Mouse (Mus musculus) kidney, embryonic 16.5 days (tissue): Measurements from ENCODE around the gene Prkag3. TPM values are rescaled to one million over a fixed set of nuclear protein-coding genes. Genes with fewer than 3 reads are reported as not detected.

Experiments used
- ATAC-seq: fragments of 200-750 bp; cut with Nextera tagmentation; 2 replicates; pipeline ENCODE4 v1.8.0; 2017; ENCODE audit warnings: moderate TSS enrichment; ENCODE audit not compliant: low FRiP score, low TSS enrichment
- H3K27ac ChIP-seq: fragments of 300-500 bp; sonication (generic); 2 replicates; pipeline ENCODE4 v1.5.1; 2014; ENCODE audit warnings: low read length
- H3K27me3 ChIP-seq: fragments of 300-500 bp; sonication (generic); 2 replicates; pipeline ENCODE4 v1.6.1; 2014; ENCODE audit warnings: low read length, control low read depth, mixed read lengths; ENCODE audit not compliant: insufficient read depth
- H3K36me3 ChIP-seq: fragments of 300-500 bp; sonication (generic); 2 replicates; pipeline ENCODE4 v1.6.1; 2014; ENCODE audit warnings: low read length, control low read depth, mixed read lengths; ENCODE audit not compliant: insufficient read depth
- H3K4me1 ChIP-seq: fragments of 300-500 bp; sonication (generic); 2 replicates; pipeline ENCODE4 v1.6.1; 2014; ENCODE audit warnings: low read length, control low read depth, mixed read lengths; ENCODE audit not compliant: insufficient read depth
- H3K4me2 ChIP-seq: fragments of 300-500 bp; sonication (generic); replicated peaks from 2 replicates; pipeline ENCODE4 v1.6.1; 2014; ENCODE audit warnings: low read depth, low read length
- H3K4me3 ChIP-seq: fragments of 300-500 bp; sonication (generic); 2 replicates; pipeline ENCODE4 v1.5.1; 2014; ENCODE audit warnings: mild to moderate bottlenecking, low read length
- H3K9ac ChIP-seq: fragments of 300-500 bp; sonication (generic); replicated peaks from 2 replicates; pipeline ENCODE4 v1.6.1; 2014; ENCODE audit warnings: low read length
- H3K9me3 ChIP-seq: fragments of 300-500 bp; sonication (generic); 2 replicates; pipeline ENCODE4 v1.6.1; 2016; ENCODE audit warnings: low read length, control low read depth
- WGBS: fragments of 180-500 bp; shearing (Covaris S2); extraction: QIAGEN DNeasy Blood & Tissue Kit; methylation state at CpG from one replicate; pipeline ENCODE4 v1.1.7; 2014; 5-methylcytosine and 5-hydroxymethylcytosine counted together
- polyA plus RNA-seq: library from polyadenylated mRNA; unstranded; fragments of >200 nt; fragmentation: Nextera tagmentation; extraction: Ambion mirVana; gene quantifications from 2 replicates; pipeline ENCODE4 v1.2.1, GENCODE M21; 2015

Prkag3 gene
- polyA plus RNA-seq, 1 experiment from 2014 or later, result 0.55 TPM

DNA sequence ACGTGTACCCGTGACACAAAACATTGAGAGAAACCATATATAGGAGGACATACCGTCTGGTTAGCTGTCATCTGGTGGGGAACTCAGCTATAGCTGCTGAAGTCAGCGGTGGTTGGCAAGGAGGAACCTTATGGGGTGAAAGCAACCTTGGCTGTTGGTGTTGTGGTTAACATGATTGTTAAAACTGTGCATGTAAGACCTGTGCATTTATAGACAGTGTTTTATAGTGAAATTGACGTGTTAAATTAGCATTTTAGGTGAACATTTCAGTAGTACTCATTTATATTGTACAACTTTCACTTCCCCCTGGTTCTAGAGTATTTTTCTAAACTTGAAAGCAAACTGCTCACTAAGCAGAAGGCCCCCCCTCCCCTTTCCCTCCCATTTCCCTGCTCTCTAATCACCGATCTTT is 46.9 kb downstream of the Prkag3 start:
- H3K27ac ChIP-seq, result no peak overlapping the region
- peaks cover 31% of the 10 kb centered on the region for H3K36me3 ChIP-seq
- H3K27me3 ChIP-seq, result no peaks in the 10 kb centered on the region
- no peak overlapping the region for H3K4me2 ChIP-seq
- 87% methylated on average over 6 of the region's 6 CpGs for WGBS
- H3K9ac ChIP-seq, result no peak overlapping the region
- no peak overlapping the region for H3K4me3 ChIP-seq
- ATAC-seq, result no peak
- no peaks in the 10 kb centered on the region for H3K4me1 ChIP-seq
- H3K9me3 ChIP-seq, result no peaks in the 10 kb centered on the region

DNA sequence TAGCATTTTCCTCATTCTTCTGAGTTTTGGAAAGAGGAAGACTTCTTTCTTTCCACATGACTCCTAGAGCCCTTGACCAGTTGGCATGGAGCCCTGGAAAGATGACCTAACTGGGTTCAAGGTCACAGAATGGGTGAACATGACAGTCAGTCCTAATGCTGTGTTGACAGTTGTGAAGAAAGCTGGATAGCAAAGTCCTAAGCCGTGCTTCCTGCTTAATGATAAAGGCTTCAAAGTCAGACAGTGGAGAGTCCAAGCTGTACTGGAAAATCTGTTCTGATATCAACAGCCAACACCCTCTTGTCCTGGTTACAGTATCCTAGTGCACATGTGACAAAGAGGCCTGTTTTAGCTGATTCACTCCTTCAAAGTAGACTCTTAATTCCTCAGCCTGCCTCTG is 50.2 kb downstream of the Prkag3 start:
- H3K4me2 ChIP-seq, result no peak overlapping the region
- H3K9me3 ChIP-seq, result no peaks in the 10 kb centered on the region
- WGBS, result 81% methylated on average over 1 of the region's 1 CpGs
- no peak for ATAC-seq
- H3K4me3 ChIP-seq, result no peak overlapping the region
- no peaks in the 10 kb centered on the region for H3K4me1 ChIP-seq
- peaks cover 54% of the 10 kb centered on the region for H3K36me3 ChIP-seq
- H3K27me3 ChIP-seq, result no peaks in the 10 kb centered on the region
- no peak overlapping the region for H3K9ac ChIP-seq
- no peak overlapping the region for H3K27ac ChIP-seq

DNA sequence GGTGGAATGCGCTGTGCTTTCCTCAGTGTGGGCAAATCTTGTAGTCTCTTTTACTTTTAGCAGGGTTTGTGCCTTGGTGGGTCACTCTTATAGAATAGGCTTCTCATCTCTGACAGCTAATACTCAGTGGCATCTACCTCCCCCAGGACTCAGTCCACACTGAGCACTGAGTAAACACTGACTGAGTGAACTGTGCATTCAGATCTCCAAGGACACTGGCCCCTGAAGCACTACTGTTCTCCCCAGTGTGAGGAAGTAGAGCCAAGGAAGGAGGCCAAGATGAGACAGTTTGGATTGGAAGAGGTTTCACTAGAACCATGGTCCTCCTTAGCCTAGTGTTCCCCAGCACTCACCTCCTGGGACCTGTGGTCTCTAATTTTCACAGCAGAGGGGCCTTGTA is 50.7 kb downstream of the Prkag3 start:
- H3K27ac ChIP-seq, result no peak overlapping the region
- H3K36me3 ChIP-seq, result peaks cover 57% of the 10 kb centered on the region
- ATAC-seq, result no peak
- H3K9ac ChIP-seq, result no peak overlapping the region
- no peaks in the 10 kb centered on the region for H3K27me3 ChIP-seq
- WGBS, result 100% methylated on average over 1 of the region's 1 CpGs
- H3K4me3 ChIP-seq, result no peak overlapping the region
- H3K4me2 ChIP-seq, result no peak overlapping the region
- H3K9me3 ChIP-seq, result no peaks in the 10 kb centered on the region
- H3K4me1 ChIP-seq, result no peaks in the 10 kb centered on the region

DNA sequence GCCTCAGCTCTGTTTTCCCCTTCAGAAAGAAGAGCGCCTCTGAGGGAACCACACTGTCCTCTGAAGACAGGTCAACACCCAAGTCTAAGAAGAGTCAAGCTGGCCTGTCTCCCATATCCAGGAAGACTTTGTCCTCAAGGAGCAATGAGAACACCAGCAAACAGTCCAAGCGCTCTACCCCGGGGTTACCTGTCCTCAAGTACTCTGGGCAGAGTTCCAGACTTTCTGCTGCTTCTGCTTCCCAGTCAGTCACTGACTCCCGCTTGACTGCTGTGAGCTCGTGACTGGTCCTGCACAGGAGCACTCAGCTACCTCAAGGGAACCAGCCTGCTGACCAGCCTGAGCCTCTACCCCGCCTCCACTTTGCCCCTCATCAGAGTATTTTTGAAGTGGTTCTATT is 51.6 kb downstream of the Prkag3 start:
- WGBS, result 92% methylated on average over 6 of the region's 6 CpGs
- peaks cover 58% of the 10 kb centered on the region for H3K36me3 ChIP-seq
- H3K27me3 ChIP-seq, result no peaks in the 10 kb centered on the region
- H3K27ac ChIP-seq, result no peak overlapping the region
- no peak for ATAC-seq
- no peak overlapping the region for H3K4me3 ChIP-seq
- no peak overlapping the region for H3K9ac ChIP-seq
- H3K4me1 ChIP-seq, result no peaks in the 10 kb centered on the region
- no peaks in the 10 kb centered on the region for H3K9me3 ChIP-seq
- no peak overlapping the region for H3K4me2 ChIP-seq

DNA sequence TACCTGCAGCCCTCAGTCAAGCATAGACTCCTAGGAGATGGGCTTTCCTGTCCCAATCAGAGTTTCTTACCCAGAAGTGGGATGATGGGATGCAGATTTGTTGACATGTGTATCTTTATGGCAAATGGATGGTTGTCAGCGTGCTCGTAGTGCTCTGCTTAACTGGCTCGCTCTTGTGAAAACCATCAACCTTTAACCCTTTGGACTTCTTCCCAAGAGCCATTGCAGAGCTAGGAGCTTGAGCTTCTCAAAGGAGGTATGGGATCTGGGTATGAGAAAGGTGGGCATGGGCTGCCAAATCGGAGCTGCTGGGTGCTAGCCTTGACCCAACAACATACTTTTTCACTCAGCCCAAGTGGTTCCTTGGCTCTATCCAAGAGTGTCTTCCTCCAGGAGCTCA is 53.2 kb downstream of the Prkag3 start:
- H3K9me3 ChIP-seq, result no peaks in the 10 kb centered on the region
- WGBS, result 93% methylated on average over 4 of the region's 4 CpGs
- H3K4me2 ChIP-seq, result no peak overlapping the region
- no peak overlapping the region for H3K4me3 ChIP-seq
- no peaks in the 10 kb centered on the region for H3K4me1 ChIP-seq
- H3K9ac ChIP-seq, result no peak overlapping the region
- ATAC-seq, result no peak
- H3K27ac ChIP-seq, result no peak overlapping the region
- H3K36me3 ChIP-seq, result peaks cover 70% of the 10 kb centered on the region
- no peaks in the 10 kb centered on the region for H3K27me3 ChIP-seq

DNA sequence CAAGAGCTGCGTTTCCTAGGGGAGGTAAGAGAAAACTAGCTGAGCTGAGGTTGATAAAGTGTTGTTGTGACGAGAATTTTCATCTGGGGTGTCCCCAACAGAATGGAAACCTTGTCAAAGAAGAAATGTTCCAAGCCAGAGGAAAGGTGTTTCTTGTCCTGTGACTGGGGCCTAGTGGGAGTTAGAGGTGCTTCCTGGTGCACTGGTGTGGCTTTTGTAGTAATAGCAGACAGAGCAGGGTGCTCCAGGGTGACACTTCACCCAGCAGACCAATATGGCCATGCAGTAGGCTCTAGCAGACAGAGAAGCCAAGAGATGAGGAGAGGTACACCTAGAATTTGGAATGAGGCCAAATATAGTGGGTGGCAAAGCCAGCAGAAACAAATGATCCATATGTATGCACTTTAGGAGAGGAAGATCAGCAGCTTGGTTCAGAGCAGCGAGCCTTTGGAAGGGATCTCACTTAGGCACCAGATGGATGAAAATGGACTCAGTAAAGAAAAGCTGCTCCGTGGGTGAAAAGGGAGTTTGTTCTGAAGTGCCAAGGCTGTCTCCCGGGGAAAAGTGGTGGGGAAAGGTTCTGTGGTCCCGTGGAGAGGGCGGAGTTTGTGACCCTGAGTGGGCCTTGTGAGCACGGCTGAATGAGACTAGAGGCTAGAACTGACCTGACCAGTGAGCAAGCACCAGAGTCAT is 55.0 kb downstream of the Prkag3 start:
- Histone ChIP-seq H3K36me3 (peaks cover 76% of the 10 kb centered on the region), H3K4me2 (no peak overlapping the region), H3K27me3 (no peaks in the 10 kb centered on the region), H3K27ac (no peak overlapping the region), H3K4me1 (no peaks in the 10 kb centered on the region), H3K4me3 (no peak overlapping the region), H3K9ac (no peak overlapping the region), H3K9me3 (no peaks in the 10 kb centered on the region)
- ATAC-seq, result no peak
- WGBS, result 95% methylated on average over 8 of the region's 8 CpGs

Other genes starting within 250 kb of the Prkag3 start
- 63.7 and 71.7 TPM in 2 replicates for gene Cnot9, start 243.2 kb downstream of the Prkag3 start, polyA plus RNA-seq
- gene Plcd4, start 206.3 kb downstream of the Prkag3 start, polyA plus RNA-seq, result 1.3 TPM in 2 replicates
- 31.5 and 36.5 TPM in 2 replicates for gene Usp37, start 204.9 kb downstream of the Prkag3 start, polyA plus RNA-seq
- gene Zfp142, start 161.0 kb downstream of the Prkag3 start, polyA plus RNA-seq, result 7.0 and 8.7 TPM in 2 replicates
- 19.6 and 20.4 TPM in 2 replicates for gene Bcs1l, start 160.9 kb downstream of the Prkag3 start, polyA plus RNA-seq
- gene Rnf25, start 147.8 kb downstream of the Prkag3 start, polyA plus RNA-seq, result 40.0 and 43.9 TPM in 2 replicates
- 9.1 and 11.7 TPM in 2 replicates for gene Stk36, start 147.8 kb downstream of the Prkag3 start, polyA plus RNA-seq
- gene Ttll4, start 87.5 kb downstream of the Prkag3 start, polyA plus RNA-seq, result 11.8 and 17.8 TPM in 2 replicates
- gene Cyp27a1, start 35.6 kb downstream of the Prkag3 start, polyA plus RNA-seq, result 7.6 and 7.7 TPM in 2 replicates
- gene Wnt6, start 22.7 kb upstream of the Prkag3 start, polyA plus RNA-seq, result 1.9 and 2.5 TPM in 2 replicates
- gene Wnt10a, start 42.3 kb upstream of the Prkag3 start, polyA plus RNA-seq, result 0.50 and 0.57 TPM in 2 replicates
- not detected in 2 replicates for gene Cdk5r2, start 105.7 kb upstream of the Prkag3 start, polyA plus RNA-seq
- 0.24 TPM in 1 of 2 replicates, not detected in the other for gene Fev, start 136.2 kb upstream of the Prkag3 start, polyA plus RNA-seq
- not detected in 2 replicates for gene Cryba2, start 143.9 kb upstream of the Prkag3 start, polyA plus RNA-seq
- 0.09 TPM in 1 of 2 replicates, not detected in the other for gene Cfap65, start 186.4 kb upstream of the Prkag3 start, polyA plus RNA-seq
- 2.4 and 3.4 TPM in 2 replicates for gene Ihh, start 202.5 kb upstream of the Prkag3 start, polyA plus RNA-seq